Mouse (Mus musculus) adrenal gland, adult 8-10 months (tissue): ENCODE data around the gene Dvl2. TPM values are rescaled to one million over a fixed set of nuclear protein-coding genes. Genes with fewer than 3 reads are reported as not detected.

ENCODE experiments used
- microRNA-seq, 2 experiments: library from miRNA; unstranded; fragments of <30 nt; microRNA quantifications; one replicate each; pipeline ENCODE4 v1.2.0; 2022
- total RNA-seq, 4 experiments: library from RNA; stranded (reverse); gene quantifications; 2 replicates each; pipeline ENCODE4 v1.2.4; 2022

The Dvl2 gene
- total RNA-seq, 4 experiments from 2014 or later = 13.4 to 27.1 (median 20.5) TPM

Small RNAs within 50 kb of the gene (microRNA-seq; reads per million reads assigned to microRNA genes)
- gene Gm44349 (0 to 0.17 reads per million in 2 experiments), gene Mir324 (1,328 to 1,771 reads per million in 2 experiments)

Other genes starting within 250 kb of the Dvl2 start
- gene Polr2a, start 242.0 kb upstream of the Dvl2 start, total RNA-seq = 100 to 1,000 TPM in 2 of 4 experiments, 10 to 100 TPM in 2; 85.2 to 125 (median 101) TPM
- not detected for gene Slc35g3, start 238.6 kb upstream of the Dvl2 start, total RNA-seq
- 100 to 1,000 TPM in 2 of 4 experiments, 10 to 100 TPM in 2; 73.0 to 121 (median 97.6) TPM for gene Zbtb4, start 234.7 kb upstream of the Dvl2 start, total RNA-seq
- 1 to 10 TPM; 1.5 to 8.1 (median 5.0) TPM for gene Chrnb1, start 204.7 kb upstream of the Dvl2 start, total RNA-seq
- 10 to 100 TPM in 2 of 4 experiments, 1 to 10 TPM in 2; 2.5 to 32.7 (median 16.9) TPM for gene Fgf11, start 198.7 kb upstream of the Dvl2 start, total RNA-seq
- 1 to 10 TPM in 1 of 4 experiments, under 1 TPM in 3; 0.45 to 1.1 (median 0.72) TPM for gene Tmem102, start 195.0 kb upstream of the Dvl2 start, total RNA-seq
- not detected for gene Gm39566, start 185.3 kb upstream of the Dvl2 start, total RNA-seq
- not detected for gene Spem2, start 182.1 kb upstream of the Dvl2 start, total RNA-seq
- gene Spem1, start 178.4 kb upstream of the Dvl2 start, total RNA-seq = under 1 TPM in 1 of 4 experiments, not detected in 3; 0.38 TPM
- 10 to 100 TPM; 22.2 to 48.7 (median 35.8) TPM for gene Nlgn2, start 162.8 kb upstream of the Dvl2 start, total RNA-seq
- 100 to 1,000 TPM; 122 to 164 (median 149) TPM for gene Tmem256, start 162.1 kb upstream of the Dvl2 start, total RNA-seq
- gene Plscr3, start 154.2 kb upstream of the Dvl2 start, total RNA-seq = 10 to 100 TPM; 40.2 to 69.1 (median 62.1) TPM
- under 1 TPM in 2 of 4 experiments, not detected in 2; 0.11 to 0.20 TPM for gene Tnk1, start 141.9 kb upstream of the Dvl2 start, total RNA-seq
- gene Tmem95, start 122.6 kb upstream of the Dvl2 start, total RNA-seq = not detected
- 1 to 10 TPM; 4.3 to 6.2 (median 5.5) TPM for gene Kctd11, start 119.2 kb upstream of the Dvl2 start, total RNA-seq
- gene Acap1, start 105.1 kb upstream of the Dvl2 start, total RNA-seq = 1 to 10 TPM in 2 of 4 experiments, under 1 TPM in 2; 0.31 to 1.9 (median 0.86) TPM
- 1 to 10 TPM in 1 of 4 experiments, under 1 TPM in 3; 0.23 to 2.4 (median 0.71) TPM for gene 2810408A11Rik, start 99.6 kb upstream of the Dvl2 start, total RNA-seq
- gene Neurl4, start 99.5 kb upstream of the Dvl2 start, total RNA-seq = 10 to 100 TPM; 36.4 to 71.4 (median 51.5) TPM
- 10 to 100 TPM; 44.0 to 72.7 (median 52.0) TPM for gene Gps2, start 86.7 kb upstream of the Dvl2 start, total RNA-seq
- gene Eif5a, start 78.6 kb upstream of the Dvl2 start, total RNA-seq = 100 to 1,000 TPM; 468 to 561 (median 519) TPM
- gene Ybx2, start 64.8 kb upstream of the Dvl2 start, total RNA-seq = 10 to 100 TPM in 3 of 4 experiments, 1 to 10 TPM in 1; 6.3 to 13.9 (median 11.8) TPM
- 10 to 100 TPM; 36.5 to 90.1 (median 50.0) TPM for gene Slc2a4, start 52.4 kb upstream of the Dvl2 start, total RNA-seq
- gene Cldn7, start 35.8 kb upstream of the Dvl2 start, total RNA-seq = under 1 TPM in 1 of 4 experiments, not detected in 3; 0.55 TPM
- gene Ctdnep1, start 19.4 kb upstream of the Dvl2 start, total RNA-seq = 100 to 1,000 TPM; 109 to 125 (median 120) TPM
- 10 to 100 TPM; 56.9 to 87.4 (median 73.6) TPM for gene Elp5, start 18.1 kb upstream of the Dvl2 start, total RNA-seq
- 100 to 1,000 TPM; 369 to 430 (median 397) TPM for gene Gabarap, start 9.5 kb upstream of the Dvl2 start, total RNA-seq
- gene Phf23, start 4.8 kb upstream of the Dvl2 start, total RNA-seq = 10 to 100 TPM; 55.7 to 61.0 (median 58.4) TPM
- 100 to 1,000 TPM; 323 to 415 (median 392) TPM for gene Acadvl, start 14.8 kb downstream of the Dvl2 start, total RNA-seq
- gene Dlg4, start 16.3 kb downstream of the Dvl2 start, total RNA-seq = 10 to 100 TPM; 25.7 to 65.4 (median 45.9) TPM
- gene Asgr1, start 53.5 kb downstream of the Dvl2 start, total RNA-seq = under 1 TPM in 3 of 4 experiments, not detected in 1; 0.31 to 0.75 (median 0.38) TPM
- 1 to 10 TPM in 2 of 4 experiments, under 1 TPM in 2; 0.62 to 2.9 (median 1.1) TPM for gene Asgr2, start 92.0 kb downstream of the Dvl2 start, total RNA-seq
- gene Mgl2, start 129.7 kb downstream of the Dvl2 start, total RNA-seq = 1 to 10 TPM; 3.1 to 6.9 (median 4.2) TPM
- gene Clec10a, start 155.6 kb downstream of the Dvl2 start, total RNA-seq = 1 to 10 TPM; 3.3 to 7.3 (median 5.4) TPM
- gene Slc16a11, start 212.2 kb downstream of the Dvl2 start, total RNA-seq = 1 to 10 TPM in 2 of 4 experiments, under 1 TPM in 2; 0.23 to 2.0 (median 0.86) TPM
- gene Slc16a13, start 220.5 kb downstream of the Dvl2 start, total RNA-seq = 1 to 10 TPM; 4.4 to 9.4 (median 6.6) TPM
- gene Bcl6b, start 229.2 kb downstream of the Dvl2 start, total RNA-seq = 10 to 100 TPM in 2 of 4 experiments, 1 to 10 TPM in 2; 6.4 to 25.1 (median 10.5) TPM
- gene 0610010K14Rik, start 237.3 kb downstream of the Dvl2 start, total RNA-seq = 10 to 100 TPM; 38.2 to 52.6 (median 44.5) TPM
- gene Gm21988, start 239.2 kb downstream of the Dvl2 start, total RNA-seq = 1 to 10 TPM; 3.9 to 6.7 (median 5.3) TPM
- gene Rnasek, start 239.2 kb downstream of the Dvl2 start, total RNA-seq = 100 to 1,000 TPM; 152 to 326 (median 207) TPM